In genomic region chr19:44756421-44757230, GRCm38 (mm10) we compare ENCODE assay signal across 8 mouse cellular contexts. TPM values are rescaled to one million over a fixed set of nuclear protein-coding genes. Genes with fewer than 3 reads are reported as not detected.
DNase-seq lines count a peak whose midpoint lies in the region; ATAC-seq lines count a peak whose summit lies in the region.

No protein-coding gene starts in this region.

- H3K36me3 ChIP-seq in lung, embryonic 15.5 days, result no peaks in the 10 kb centered on the region
- no peaks in the 10 kb centered on the region for H3K36me3 ChIP-seq in forebrain, embryonic 14.5 days (ENCODE audit: control insufficient read depth, insufficient read depth, low read length)
- H3K36me3 ChIP-seq in neural tube, embryonic 12.5 days, result no peaks in the 10 kb centered on the region

- no peak overlapping the region for H3K27ac ChIP-seq in lung, embryonic 15.5 days
- H3K27ac ChIP-seq in forebrain, embryonic 14.5 days (ENCODE audit: low read depth, low read length), result no peak overlapping the region
- peak overlapping the region; percentile 60 for H3K27ac ChIP-seq in neural tube, embryonic 12.5 days

- no peak overlapping the region for H3K9ac ChIP-seq in lung, embryonic 15.5 days
- H3K9ac ChIP-seq in forebrain, embryonic 14.5 days (ENCODE audit: low read length), result no peak overlapping the region
- peak overlapping the region; percentile 74 for H3K9ac ChIP-seq in neural tube, embryonic 12.5 days

- H3K27me3 ChIP-seq in lung, embryonic 15.5 days, result peaks cover 98% of the 10 kb centered on the region
- peaks cover 88% of the 10 kb centered on the region for H3K27me3 ChIP-seq in forebrain, embryonic 14.5 days (replicated peaks; ENCODE audit: control insufficient read depth, insufficient read depth, low read length)
- peaks cover 92% of the 10 kb centered on the region for H3K27me3 ChIP-seq in neural tube, embryonic 12.5 days (replicated peaks)

- no peak for ATAC-seq in lung, embryonic 15.5 days (ENCODE audit: borderline replicate concordance, extremely low read depth, low FRiP score, low TSS enrichment)
- ATAC-seq in forebrain, embryonic 14.5 days, result peak; percentile 38; the same call in 1 of the 2 replicates
- ATAC-seq in neural tube, embryonic 12.5 days (ENCODE audit: low FRiP score, low read depth), result peak; percentile 80
- no peak for ATAC-seq in megakaryocyte-erythroid progenitor cell, adult 5-6 weeks (replicated peaks; ENCODE audit: low FRiP score, low TSS enrichment, poor library complexity, severe bottlenecking)

- intact Hi-C loops in left cerebral cortex, postnatal 25 days (cut with DNase I), result loop anchor here (2.0 to 10.0 kb wide), 4 partner anchors 81 to 486 kb away; partner anchors contain the start of gene Kazald1

- under 1% methylated on average over 65 of the region's 71 CpGs for WGBS in lung, embryonic 15.5 days
- WGBS in forebrain, embryonic 14.5 days, result under 1% methylated on average over 66 of the region's 71 CpGs
- under 1% methylated on average over 66 of the region's 71 CpGs for WGBS in neural tube, embryonic 12.5 days

- H3K4me2 ChIP-seq in lung, embryonic 15.5 days, result peak overlapping the region; percentile 55
- H3K4me2 ChIP-seq in forebrain, embryonic 14.5 days (ENCODE audit: low read length), result peak overlapping the region; percentile 47
- H3K4me2 ChIP-seq in neural tube, embryonic 12.5 days (replicated peaks), result peak overlapping the region; percentile 73

- no peaks in the 10 kb centered on the region for H3K9me3 ChIP-seq in lung, embryonic 15.5 days
- no peaks in the 10 kb centered on the region for H3K9me3 ChIP-seq in forebrain, embryonic 14.5 days (replicated peaks; ENCODE audit: control insufficient read depth, low read length)
- no peaks in the 10 kb centered on the region for H3K9me3 ChIP-seq in neural tube, embryonic 12.5 days

- peaks cover 35% of the 10 kb centered on the region for H3K4me1 ChIP-seq in lung, embryonic 15.5 days
- H3K4me1 ChIP-seq in forebrain, embryonic 14.5 days (ENCODE audit: control insufficient read depth, insufficient read depth, low read length), result peaks cover 4% of the 10 kb centered on the region; the same call in 1 of the 2 replicates
- peaks cover 28% of the 10 kb centered on the region for H3K4me1 ChIP-seq in neural tube, embryonic 12.5 days

- DNase-seq in lung, adult 18-20 months, result no peak
- peak; percentile 28 for DNase-seq in forebrain, embryonic 14.5 days (ENCODE audit: low spot score)
- DNase-seq in kidney, postnatal 10 days, result peak; percentile 83
- no peak for DNase-seq in urinary bladder, postnatal 14 days (ENCODE audit: low spot score)
- no peak for DNase-seq in left cerebral cortex, postnatal 25 days (ENCODE audit: low spot score in 2 of 2)

- H3K4me3 ChIP-seq in lung, embryonic 15.5 days, result peak overlapping the region; percentile 30
- peak overlapping the region; percentile 25 for H3K4me3 ChIP-seq in forebrain, embryonic 14.5 days (ENCODE audit: low read depth, low read length)
- peak overlapping the region; percentile 53 for H3K4me3 ChIP-seq in neural tube, embryonic 12.5 days

RNA-seq across cellular contexts. Expression of gene Pax2, which starts 0.8 kb away (rescaled TPM):
- polyA plus RNA-seq in lung, embryonic 15.5 days (2015; fragmentation: Nextera tagmentation; extraction: Ambion mirVana), result 0.10 TPM in 1 of 2 replicates, not detected in the other
- 0.09 TPM in 1 of 2 replicates, not detected in the other for polyA plus RNA-seq in forebrain, embryonic 14.5 days (2014; fragmentation: Nextera tagmentation; extraction: Ambion mirVana)
- 21.9 and 23.3 TPM in 2 replicates for polyA plus RNA-seq in neural tube, embryonic 12.5 days (2016; fragmentation: Nextera tagmentation; extraction: Ambion mirVana)
- total RNA-seq in megakaryocyte-erythroid progenitor cell, adult 5-6 weeks (2014; fragmentation: Nextera tagmentation), result not detected in 2 replicates
- total RNA-seq in megakaryocyte-erythroid progenitor cell, adult 5-6 weeks (2017), result not detected in 2 replicates
- under 1 TPM; 0.11 to 0.16 TPM for total RNA-seq in left cerebral cortex, postnatal 25 days (2021)

Comparison
In these comparisons a context has a peak if more than half of its experiments do, and no peak if none do; other contexts are left out.
1. ATAC-seq: peak in forebrain, embryonic 14.5 days (single experiment) and neural tube, embryonic 12.5 days (single experiment); none in lung, embryonic 15.5 days (single experiment) and megakaryocyte-erythroid progenitor cell, adult 5-6 weeks (single experiment).
2. DNase-seq: peak in forebrain, embryonic 14.5 days (single experiment) and kidney, postnatal 10 days (single experiment); none in lung, adult 18-20 months (0 of 2), urinary bladder, postnatal 14 days (single experiment) and left cerebral cortex, postnatal 25 days (0 of 2).
3. RNA of gene Pax2, which starts 0.8 kb away (polyA plus RNA-seq): 21.9 to 23.3 TPM in neural tube, embryonic 12.5 days; 0.10 TPM in lung, embryonic 15.5 days and 0.09 TPM in forebrain, embryonic 14.5 days; every median in the first group is over 10 times any median in the second.
4. Peak in every context shown above with its lines, with median percentiles within 50 percentile points of each other: H3K4me2 ChIP-seq and H3K4me3 ChIP-seq.